Mouse (Mus musculus) intestine, embryonic 15.5 days (tissue): ENCODE data around the gene Oas1a. TPM values are rescaled to one million over a fixed set of nuclear protein-coding genes. Genes with fewer than 3 reads are reported as not detected.

Experiments
- ATAC-seq: fragments of 200-750 bp; cut with Nextera tagmentation; 2 replicates; pipeline ENCODE4 v1.8.0; 2017; ENCODE audit warnings: moderate TSS enrichment, moderate library complexity
- H3K27ac ChIP-seq: fragments of 300-500 bp; sonication (generic); 2 replicates; pipeline ENCODE4 v1.5.1; 2015; ENCODE audit warnings: mild to moderate bottlenecking, inconsistent platforms
- H3K27me3 ChIP-seq: fragments of 300-500 bp; sonication (generic); replicated peaks from 2 replicates; pipeline ENCODE4 v1.6.1; 2015; ENCODE audit warnings: inconsistent platforms
- H3K36me3 ChIP-seq: fragments of 300-500 bp; sonication (generic); 2 replicates; pipeline ENCODE4 v1.6.1; 2015; ENCODE audit warnings: inconsistent platforms
- H3K4me1 ChIP-seq: fragments of 300-500 bp; sonication (generic); replicated peaks from 2 replicates; pipeline ENCODE4 v1.6.1; 2015; ENCODE audit warnings: inconsistent platforms
- H3K4me2 ChIP-seq: fragments of 300-500 bp; sonication (generic); replicated peaks from 2 replicates; pipeline ENCODE4 v1.6.1; 2015; ENCODE audit warnings: mild to moderate bottlenecking, inconsistent platforms
- H3K4me3 ChIP-seq: fragments of 300-500 bp; sonication (generic); replicated peaks from 2 replicates; pipeline ENCODE4 v1.5.1; 2015; ENCODE audit warnings: inconsistent platforms
- H3K9ac ChIP-seq: fragments of 300-500 bp; sonication (generic); 2 replicates; pipeline ENCODE4 v1.6.1; 2015; ENCODE audit warnings: inconsistent platforms
- H3K9me3 ChIP-seq: fragments of 300-500 bp; sonication (generic); 2 replicates; pipeline ENCODE4 v1.6.1; 2016; ENCODE audit warnings: inconsistent platforms
- WGBS: fragments of 180-500 bp; shearing (Covaris S2); methylation state at CpG from one replicate; pipeline ENCODE4 v1.1.7; 2015; 5-methylcytosine and 5-hydroxymethylcytosine counted together
- polyA plus RNA-seq: library from polyadenylated mRNA; unstranded; fragments of >200 nt; fragmentation: Nextera tagmentation; extraction: Ambion mirVana; gene quantifications from 2 replicates; pipeline ENCODE4 v1.2.1, GENCODE M21; 2015

Oas1a gene
- polyA plus RNA-seq, 1 experiment from 2014 or later, result 9.5 TPM

- H3K27ac ChIP-seq, result no peak overlapping the region
- H3K4me2 ChIP-seq, result no peak overlapping the region
- WGBS, result 66% methylated on average over 3 of the region's 3 CpGs
- no peak overlapping the region for H3K4me3 ChIP-seq
- H3K4me1 ChIP-seq, result no peaks in the 10 kb centered on the region
- no peak overlapping the region for H3K9ac ChIP-seq
- H3K27me3 ChIP-seq, result no peaks in the 10 kb centered on the region
- ATAC-seq, result no peak
- no peaks in the 10 kb centered on the region for H3K36me3 ChIP-seq
- no peaks in the 10 kb centered on the region for H3K9me3 ChIP-seq
These were observed 41.9 kb downstream of the Oas1a start for GRCm38 (mm10) chr5:120865336-120865860.

DNA sequence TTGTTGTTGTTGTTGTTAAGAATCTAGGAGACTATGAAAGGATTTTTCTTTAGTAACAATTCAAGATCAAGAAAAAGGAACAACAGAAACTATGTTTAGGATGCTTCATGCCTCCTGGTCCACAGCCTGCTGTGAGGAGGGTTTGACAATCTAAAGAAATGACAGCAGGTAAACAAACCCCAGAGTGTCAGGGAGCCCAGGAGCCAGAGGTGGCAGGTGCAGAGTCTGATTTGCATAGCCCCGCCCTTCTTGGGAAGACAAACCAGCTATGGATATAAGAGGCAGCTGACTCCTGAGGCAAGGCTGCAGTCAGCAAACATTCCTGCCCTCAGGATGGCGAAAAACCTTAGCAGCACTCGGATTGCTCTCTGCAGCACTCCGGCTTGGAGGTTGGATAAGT, 46.2 kb downstream of the Oas1a start, which contains the start of gene Oas1h:
TSS of gene Oas1h (plus strand) at position 301 of the 400 bp plus-strand sequence.
- H3K9me3 ChIP-seq, result no peaks in the 10 kb centered on the region
- no peak for ATAC-seq
- WGBS, result 34% methylated on average over 4 of the region's 4 CpGs
- no peak within 1 kb of the TSS for H3K27ac ChIP-seq
- no peaks in the 10 kb centered on the region for H3K27me3 ChIP-seq
- H3K4me2 ChIP-seq, result no peak within 1 kb of the TSS
- no peak within 1 kb of the TSS for H3K9ac ChIP-seq
- no peaks in the 10 kb centered on the region for H3K36me3 ChIP-seq
- no peaks in the 10 kb centered on the region for H3K4me1 ChIP-seq
- H3K4me3 ChIP-seq, result no peak within 1 kb of the TSS

DNA sequence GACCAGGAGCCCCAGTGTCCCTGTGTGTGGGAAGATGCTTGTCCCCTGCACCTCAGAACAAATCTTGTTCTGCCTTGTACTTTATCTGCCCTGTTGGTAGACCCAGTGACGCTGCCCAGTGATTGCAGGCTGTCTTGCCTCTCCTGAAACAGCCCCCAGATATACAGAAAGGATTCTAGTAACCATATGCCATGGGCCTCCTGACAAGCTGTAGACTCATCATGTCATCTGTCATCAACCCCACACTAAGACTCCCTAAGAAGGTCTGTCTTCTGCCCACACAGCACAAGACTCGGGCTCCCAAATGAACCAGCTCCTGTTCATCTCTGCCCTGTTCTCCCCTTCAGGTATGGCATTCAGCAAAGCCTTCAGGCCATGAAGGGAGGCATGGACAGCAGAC, 48.1 kb downstream of the Oas1a start:
- Histone ChIP-seq H3K4me2 (no peak overlapping the region), H3K4me3 (no peak overlapping the region), H3K36me3 (no peaks in the 10 kb centered on the region), H3K4me1 (no peaks in the 10 kb centered on the region), H3K9ac (no peak overlapping the region), H3K9me3 (no peaks in the 10 kb centered on the region; the same call in 1 of the 2 replicates), H3K27ac (no peak overlapping the region), H3K27me3 (no peaks in the 10 kb centered on the region)
- no peak for ATAC-seq
- 77% methylated on average over 2 of the region's 2 CpGs for WGBS

DNA sequence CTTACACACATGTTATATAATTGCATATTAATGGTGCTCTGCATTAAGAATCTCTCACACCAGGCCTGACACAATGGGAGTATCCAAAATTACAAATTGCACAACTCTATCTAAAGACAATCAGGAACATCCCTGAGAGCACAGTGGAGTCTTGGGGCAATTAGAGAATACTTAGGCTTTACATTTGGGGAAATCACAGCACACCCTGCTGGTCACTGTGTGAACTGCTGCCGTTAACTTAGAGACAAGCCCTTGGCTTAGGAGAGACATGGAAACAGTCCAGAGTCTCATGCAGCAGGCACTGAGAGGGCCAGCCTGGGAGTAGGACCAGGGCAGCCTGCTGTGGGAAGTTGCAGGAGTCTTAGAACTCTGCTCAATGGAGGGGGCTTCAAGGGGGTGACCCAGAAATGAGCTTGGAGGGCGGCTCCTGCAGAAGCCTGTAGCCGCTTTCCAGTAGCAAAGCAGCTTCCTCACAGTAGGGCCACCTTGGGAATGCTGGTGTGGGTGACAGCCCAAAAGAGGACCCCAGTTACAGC, 57.7 kb downstream of the Oas1a start:
- no peaks in the 10 kb centered on the region for H3K27me3 ChIP-seq
- H3K36me3 ChIP-seq, result no peaks in the 10 kb centered on the region
- no peak overlapping the region for H3K27ac ChIP-seq
- no peak for ATAC-seq
- WGBS, result 65% methylated on average over 3 of the region's 3 CpGs
- no peaks in the 10 kb centered on the region; the same call in 1 of the 2 replicates for H3K9me3 ChIP-seq
- no peaks in the 10 kb centered on the region for H3K4me1 ChIP-seq
- H3K4me2 ChIP-seq, result no peak overlapping the region
- H3K9ac ChIP-seq, result no peak overlapping the region
- no peak overlapping the region for H3K4me3 ChIP-seq

- no peaks in the 10 kb centered on the region for H3K9me3 ChIP-seq
- H3K36me3 ChIP-seq, result no peaks in the 10 kb centered on the region
- H3K9ac ChIP-seq, result no peak within 1 kb of the TSS
- H3K27me3 ChIP-seq, result no peaks in the 10 kb centered on the region
- ATAC-seq, result no peak
- H3K4me2 ChIP-seq, result no peak within 1 kb of the TSS
- no peaks in the 10 kb centered on the region for H3K4me1 ChIP-seq
- 44% methylated on average over 4 of the region's 4 CpGs for WGBS
- H3K27ac ChIP-seq, result no peak within 1 kb of the TSS
- no peak within 1 kb of the TSS for H3K4me3 ChIP-seq
These were observed 60.3 kb downstream of the Oas1a start, which contains the start of gene Oas1f for GRCm38 (mm10) chr5:120847067-120847466. Gene Oas1f, plus strand, starts transcription at chr5:120847367.

Other genes with a start within 250 kb of the Oas1a start
- 4.1 and 4.3 TPM in 2 replicates for gene Dtx1, start 195.6 kb downstream of the Oas1a start, polyA plus RNA-seq
- 0.54 and 0.60 TPM in 2 replicates for gene Oas2, start 157.7 kb downstream of the Oas1a start, polyA plus RNA-seq
- gene Oas3, start 129.9 kb downstream of the Oas1a start, polyA plus RNA-seq, result 0.20 TPM in 2 replicates
- not detected in 2 replicates for gene Oas1e, start 112.0 kb downstream of the Oas1a start, polyA plus RNA-seq
- 0.67 and 0.71 TPM in 2 replicates for gene Oas1c, start 95.0 kb downstream of the Oas1a start, polyA plus RNA-seq
- gene Oas1f, start 60.2 kb downstream of the Oas1a start, polyA plus RNA-seq, result not detected in 2 replicates
- gene Oas1h, start 46.1 kb downstream of the Oas1a start, polyA plus RNA-seq, result not detected in 2 replicates
- 2.0 TPM in 2 replicates for gene Oas1g, start 19.9 kb downstream of the Oas1a start, polyA plus RNA-seq
- not detected in 2 replicates for gene Oas1d, start 7.0 kb upstream of the Oas1a start, polyA plus RNA-seq
- gene Rph3a, start 102.6 kb upstream of the Oas1a start, polyA plus RNA-seq, result 0.20 and 0.30 TPM in 2 replicates